Mouse (Mus musculus) ZHBTc4 (cell line): Measurements from ENCODE around the gene Arhgef26.
A peak's percentile ranks its signal among the peaks of the same experiment; 100 is the strongest.

Experiments used
- DNase-seq: peaks from one replicate; pipeline ENCODE4 v3.0.0-alpha.2; 2011; ENCODE audit warnings: low read depth, low spot score

Gene Arhgef26

DNA sequence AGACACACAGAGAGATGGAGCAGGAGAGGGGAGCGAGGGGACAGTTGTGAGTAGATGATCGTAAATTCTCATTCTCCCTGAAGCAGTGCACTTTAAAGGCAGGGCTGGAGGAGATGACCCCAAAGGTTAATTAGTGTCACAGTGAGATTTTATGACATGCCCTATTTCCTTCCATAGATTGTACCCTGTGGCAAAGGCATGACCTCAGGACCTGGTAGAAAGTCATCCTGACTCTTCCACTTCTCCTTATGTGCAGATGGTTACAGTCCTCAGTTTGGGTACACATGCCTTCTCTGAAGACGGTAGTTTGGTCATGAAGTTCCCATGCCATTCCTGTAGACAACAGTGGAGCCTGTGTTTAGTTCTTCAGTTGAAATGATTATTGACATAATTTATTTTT, 42.3 kb downstream of the Arhgef26 start:
- DNase-seq, result no peak

DNA sequence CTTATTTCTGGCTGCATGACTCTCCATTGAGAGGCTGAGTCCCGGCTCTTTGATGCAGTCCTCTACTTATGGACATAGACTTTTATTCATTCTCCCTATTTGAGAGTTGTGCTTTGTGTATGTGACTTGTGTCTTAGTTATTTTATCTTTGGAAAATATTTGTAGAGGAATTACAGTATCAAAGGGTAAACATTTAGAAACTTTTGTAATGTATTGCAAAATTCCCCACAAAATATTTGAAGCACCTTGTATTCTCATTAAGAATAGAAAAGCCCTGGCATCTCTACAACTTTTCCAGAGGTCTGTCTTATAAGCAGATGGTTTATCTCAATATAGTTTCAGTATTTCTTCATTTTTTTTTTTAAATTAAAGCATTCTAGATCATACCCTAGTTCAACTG, 44.7 kb downstream of the Arhgef26 start:
- no peak for DNase-seq

DNA sequence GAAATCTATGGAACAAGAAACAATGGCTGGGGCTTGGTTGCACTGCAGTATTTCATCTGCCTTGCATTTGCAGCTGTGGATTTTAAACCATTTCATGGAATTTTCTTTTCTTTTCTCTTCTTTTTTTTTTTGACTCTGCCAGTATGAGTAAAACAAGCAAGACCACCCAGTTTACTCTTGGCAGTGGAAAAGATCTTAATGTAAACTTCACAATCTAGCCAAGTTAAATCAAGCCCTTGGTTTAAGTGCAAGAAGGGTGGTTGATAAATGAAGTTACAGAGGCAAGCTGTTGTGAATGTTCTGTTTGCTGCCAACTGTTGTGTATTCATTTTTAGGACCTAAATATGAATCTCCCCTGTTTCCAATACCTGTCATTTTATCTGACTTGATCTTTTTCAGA, 54.5 kb downstream of the Arhgef26 start:
- no peak for DNase-seq

DNA sequence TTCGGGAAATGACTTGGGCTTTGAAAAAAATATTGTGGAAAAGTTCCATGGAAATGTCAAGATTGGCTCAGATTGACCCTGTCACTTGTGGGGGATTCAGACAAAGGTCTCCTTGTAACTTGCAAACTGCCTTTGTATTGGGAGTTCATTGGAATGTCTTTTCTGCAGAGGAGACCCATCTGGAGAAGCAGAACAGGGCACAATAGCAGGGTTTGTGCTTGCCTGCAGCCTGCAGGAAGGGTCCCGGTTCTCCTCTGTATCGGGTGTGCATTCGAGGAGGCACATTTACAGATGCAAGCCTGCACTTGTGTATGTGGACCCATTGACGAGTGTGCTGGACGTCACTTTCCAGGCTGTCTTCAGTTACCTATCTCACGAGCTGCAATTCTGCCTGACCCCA, 56.1 kb downstream of the Arhgef26 start:
- DNase-seq, result no peak

DNA sequence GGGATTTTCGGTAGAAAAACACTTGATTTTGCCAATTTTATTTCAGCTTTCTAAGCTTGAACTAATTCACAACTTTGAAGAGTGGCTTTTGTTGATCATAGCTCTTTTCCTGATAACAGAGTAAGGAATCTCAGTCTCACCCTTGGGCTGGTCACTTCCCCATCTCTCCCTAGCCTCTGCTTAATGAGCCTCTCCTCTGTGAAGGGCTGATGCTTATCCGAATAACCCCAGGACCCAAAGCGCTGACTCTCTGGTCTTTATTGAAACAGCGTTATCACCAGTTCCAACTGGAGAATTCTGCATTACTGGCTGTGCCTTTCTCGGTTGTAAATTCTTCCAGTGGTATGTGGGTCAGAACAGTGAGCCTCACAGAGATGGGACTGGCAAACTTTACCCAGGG, 57.2 kb downstream of the Arhgef26 start:
- DNase-seq, result peak; percentile 19

DNA sequence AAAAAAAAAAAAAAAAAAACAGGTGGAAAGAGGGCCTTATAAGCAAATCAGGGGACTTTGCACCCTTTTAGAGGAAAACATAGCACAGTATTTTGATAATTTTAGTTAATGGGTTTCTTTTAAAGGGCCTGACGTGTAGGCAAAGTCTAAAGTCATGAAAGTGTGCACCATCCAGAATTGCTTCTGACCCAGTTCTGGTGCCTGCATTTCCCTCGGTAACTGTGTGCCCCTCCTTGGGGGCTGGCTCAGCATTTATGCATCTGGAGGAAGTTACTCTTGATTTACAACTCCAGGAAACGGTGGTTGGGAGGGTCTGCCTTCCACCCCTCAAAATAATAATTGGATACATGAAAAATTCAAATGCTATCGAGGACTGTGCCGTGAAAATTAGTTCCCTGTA, 58.0 kb downstream of the Arhgef26 start:
- DNase-seq, result no peak

DNA sequence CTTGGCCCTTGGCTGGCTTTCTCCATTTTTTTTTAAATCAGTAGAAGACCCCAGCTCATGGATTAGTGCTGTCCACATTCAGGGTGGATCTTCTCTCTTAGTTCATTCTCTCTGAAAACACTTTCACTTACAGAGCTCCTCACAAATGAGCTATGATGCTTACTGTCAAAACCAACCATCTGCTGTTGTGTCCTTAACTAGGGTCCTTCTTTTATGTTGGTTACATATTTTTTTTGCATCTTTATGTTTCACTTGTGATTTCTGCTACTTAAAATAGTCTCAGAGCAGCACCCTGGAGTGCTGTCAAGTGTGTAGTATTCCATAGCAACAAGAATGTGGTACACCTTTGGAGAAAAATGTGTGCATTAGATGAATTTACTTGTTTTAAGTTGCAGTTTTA, 60.0 kb downstream of the Arhgef26 start:
- DNase-seq, result no peak

DNA sequence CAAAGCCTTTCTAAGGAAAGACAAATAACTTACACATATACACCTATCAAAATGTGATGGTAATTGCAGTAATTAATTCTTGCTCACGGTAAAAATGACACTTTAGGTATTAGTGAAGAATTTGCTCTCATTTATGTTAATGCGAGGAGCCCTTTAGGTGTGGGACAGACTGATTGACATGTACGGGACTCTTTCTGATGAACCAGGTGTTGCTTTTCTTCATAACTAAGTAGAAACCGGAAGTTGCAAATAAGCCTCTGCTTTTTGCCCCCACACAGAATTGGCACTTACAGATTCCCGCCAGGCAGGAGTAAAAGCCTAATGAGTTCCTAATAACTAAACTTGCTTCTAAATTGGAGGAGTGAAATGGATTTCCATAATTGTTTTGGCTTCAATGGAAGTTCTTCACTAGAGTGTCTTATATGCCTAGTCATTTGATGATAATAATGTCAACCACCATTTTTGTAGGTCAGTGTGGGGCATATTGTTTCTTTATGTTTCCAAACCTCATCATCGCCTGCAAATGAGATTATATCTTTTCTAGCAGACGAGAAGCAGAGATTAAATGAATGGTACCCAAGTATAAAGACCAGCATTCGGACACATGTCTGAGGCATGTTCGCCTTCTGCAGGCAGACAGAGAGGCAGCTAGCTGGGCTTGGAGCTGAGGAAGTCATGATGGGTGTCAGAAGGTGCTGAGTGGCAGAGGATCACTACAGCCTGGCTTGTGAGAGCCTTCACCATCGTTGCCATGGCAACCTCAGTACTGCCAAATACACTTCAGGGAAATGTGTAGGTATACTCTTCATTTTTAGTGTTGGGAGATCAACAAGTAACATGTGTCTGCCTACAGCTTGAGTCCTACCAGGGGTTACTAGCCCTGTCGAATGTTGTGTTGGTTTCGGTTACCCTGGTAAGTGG, 61.9 kb downstream of the Arhgef26 start:
- peak; percentile 19 for DNase-seq

DNA sequence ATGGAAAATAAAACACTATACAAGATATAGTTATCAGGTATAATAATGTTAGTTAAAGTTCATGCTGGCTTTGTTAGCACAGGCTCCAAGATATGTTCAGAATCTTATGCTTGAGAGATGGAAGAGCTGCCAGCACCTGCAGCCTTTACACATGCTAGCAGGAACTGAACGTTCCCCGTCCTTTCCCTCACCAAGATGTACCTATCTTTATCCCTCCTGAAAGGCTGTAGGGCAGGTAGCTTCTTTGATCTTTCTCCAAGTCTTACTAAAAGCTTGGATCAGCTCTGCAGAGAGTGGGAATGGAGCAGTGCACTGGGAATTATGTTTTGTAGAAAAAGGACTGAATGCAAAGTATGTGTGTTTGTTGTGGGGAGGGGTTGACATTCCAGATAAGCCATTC, 64.3 kb downstream of the Arhgef26 start:
- DNase-seq, result no peak

DNA sequence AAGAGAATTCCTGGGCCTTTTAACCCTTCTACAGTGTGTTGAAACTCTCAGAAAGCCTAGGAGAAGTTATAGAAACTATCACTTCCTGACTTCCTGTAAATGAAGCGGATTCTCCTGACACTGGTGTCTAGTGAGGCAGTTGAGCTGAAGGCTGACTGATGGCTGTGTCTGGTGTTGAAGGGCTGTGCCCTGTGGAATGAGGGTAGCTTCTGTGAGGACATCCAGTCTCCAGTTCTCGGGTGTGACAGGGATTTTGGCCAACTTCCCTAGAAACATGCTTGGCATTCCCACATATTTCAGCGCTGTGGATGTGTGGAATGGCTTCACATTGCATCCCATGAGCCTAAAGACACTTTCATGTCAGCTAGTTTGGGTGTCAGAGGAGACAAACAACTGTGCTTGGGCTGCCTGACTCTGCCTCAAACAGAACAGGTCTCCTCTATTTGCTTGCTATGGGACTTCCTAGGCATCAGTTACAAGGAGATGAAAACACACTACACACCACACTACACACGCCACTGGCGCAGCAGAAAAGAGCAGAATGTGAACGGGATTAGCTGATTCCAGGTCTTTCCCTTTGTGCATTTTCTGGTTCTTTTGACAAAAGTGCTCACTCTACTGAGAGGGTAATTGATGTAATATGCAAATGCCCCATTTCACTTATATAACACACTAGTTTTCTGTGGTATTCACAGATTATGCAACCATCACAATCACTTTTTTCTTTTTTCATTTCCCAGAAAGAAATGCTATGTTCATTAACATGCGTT, 66.5 kb downstream of the Arhgef26 start:
- DNase-seq, result no peak

DNA sequence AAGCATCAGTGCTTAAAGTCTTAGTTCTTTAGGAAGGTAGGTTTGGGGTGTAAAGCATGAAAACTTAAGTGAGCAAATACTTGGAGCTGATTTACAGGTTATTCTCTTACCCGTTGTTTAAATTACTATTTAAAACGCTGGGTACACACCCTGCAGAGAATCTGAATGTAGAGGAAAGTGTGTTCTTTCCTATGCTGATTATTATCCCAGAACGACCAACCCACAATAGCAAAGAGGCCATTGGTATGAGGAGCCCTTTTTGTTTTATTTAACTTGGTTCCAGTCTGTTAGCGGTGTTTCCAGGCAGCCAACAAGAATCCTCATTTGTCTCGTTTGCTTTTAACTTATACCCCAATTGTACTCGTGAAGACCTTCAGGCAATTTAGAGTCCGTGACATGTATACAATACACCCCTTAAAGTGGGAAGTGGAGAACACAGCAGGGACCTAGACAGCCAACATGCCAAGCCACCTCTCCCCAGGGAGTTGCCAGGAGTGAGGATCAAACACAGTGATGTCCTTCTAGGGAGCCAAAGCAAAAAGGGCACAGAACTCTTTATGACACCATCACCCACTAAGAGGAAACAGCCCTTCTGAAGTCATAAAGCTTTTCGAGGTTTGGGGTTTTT, 71.5 kb downstream of the Arhgef26 start:
- no peak for DNase-seq

DNA sequence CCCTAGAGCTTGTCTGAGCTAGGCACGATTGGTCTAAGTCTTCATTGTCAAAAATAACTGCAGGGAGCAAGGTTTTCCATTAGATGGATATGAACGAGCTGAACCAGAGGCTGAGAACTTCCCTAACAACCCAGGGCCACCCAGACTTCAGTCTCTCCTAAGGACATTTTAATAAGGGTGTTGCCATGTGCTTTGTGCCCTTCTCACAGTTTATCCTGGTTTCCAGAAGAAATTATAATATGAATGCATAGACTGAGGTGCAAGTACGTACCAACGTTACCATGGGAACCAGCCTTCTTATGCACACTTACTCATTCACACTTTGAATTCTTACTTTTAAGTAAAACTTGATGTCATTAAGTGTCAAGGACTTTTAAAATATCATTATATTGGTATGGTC, 72.3 kb downstream of the Arhgef26 start:
- DNase-seq, result no peak

DNA sequence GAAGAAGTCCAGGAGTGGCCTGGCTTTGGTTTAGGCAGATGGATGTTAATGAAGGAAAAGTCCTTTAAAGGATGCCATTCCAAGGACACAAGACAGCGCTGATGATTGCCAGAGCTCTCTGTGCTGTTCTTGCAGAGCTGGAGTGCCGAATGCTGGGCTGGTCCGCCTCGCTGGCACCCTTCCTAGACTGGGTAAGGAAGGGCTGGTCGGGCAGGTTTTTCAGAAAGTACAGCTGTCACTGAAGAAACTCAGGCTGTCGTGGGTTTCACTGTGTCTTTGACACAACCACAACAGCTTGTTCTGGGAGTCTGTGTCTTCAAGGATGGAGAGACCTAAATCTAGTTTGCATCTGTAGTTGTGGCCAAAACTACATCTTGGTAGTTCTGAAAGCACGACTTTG, 74.6 kb downstream of the Arhgef26 start:
- DNase-seq, result no peak

DNA sequence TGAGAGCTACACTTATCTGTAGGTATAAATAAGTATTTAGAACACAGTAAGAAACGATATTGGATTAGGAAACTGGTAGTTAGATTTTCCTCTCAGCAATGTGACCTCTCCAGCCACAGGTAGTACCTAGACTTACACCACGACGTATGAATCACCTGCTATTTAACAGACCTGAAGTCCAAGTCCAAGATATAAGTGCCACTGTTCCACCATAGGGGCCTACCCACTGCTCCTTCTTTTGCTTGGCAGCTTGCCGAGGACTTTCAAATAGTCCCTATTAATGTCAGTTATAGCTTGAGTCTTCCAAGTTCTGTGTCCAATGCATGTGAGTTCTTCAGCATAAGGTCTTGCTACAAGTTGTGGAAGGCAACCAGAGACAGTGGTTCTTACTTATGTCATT, 76.8 kb downstream of the Arhgef26 start:
- DNase-seq, result no peak

DNA sequence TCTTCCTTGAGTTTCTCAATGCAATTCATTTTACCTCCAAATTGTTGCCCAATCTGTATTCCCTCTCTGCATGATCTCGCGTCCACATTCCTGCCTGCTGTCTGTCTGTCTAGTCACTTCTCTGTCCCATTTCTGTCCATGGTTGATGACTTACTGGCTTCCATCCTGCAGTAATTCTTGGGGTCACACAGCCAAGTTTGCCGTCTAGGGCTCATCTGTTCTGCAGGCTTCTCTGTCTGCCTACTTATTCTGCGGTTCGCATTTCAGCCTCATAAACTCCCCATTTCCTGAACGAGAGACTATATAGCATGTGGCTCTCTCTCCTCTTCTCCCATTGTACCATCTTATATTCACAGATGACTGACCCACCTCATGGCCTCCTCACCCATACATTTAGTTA, 79.3 kb downstream of the Arhgef26 start:
- DNase-seq, result no peak

DNA sequence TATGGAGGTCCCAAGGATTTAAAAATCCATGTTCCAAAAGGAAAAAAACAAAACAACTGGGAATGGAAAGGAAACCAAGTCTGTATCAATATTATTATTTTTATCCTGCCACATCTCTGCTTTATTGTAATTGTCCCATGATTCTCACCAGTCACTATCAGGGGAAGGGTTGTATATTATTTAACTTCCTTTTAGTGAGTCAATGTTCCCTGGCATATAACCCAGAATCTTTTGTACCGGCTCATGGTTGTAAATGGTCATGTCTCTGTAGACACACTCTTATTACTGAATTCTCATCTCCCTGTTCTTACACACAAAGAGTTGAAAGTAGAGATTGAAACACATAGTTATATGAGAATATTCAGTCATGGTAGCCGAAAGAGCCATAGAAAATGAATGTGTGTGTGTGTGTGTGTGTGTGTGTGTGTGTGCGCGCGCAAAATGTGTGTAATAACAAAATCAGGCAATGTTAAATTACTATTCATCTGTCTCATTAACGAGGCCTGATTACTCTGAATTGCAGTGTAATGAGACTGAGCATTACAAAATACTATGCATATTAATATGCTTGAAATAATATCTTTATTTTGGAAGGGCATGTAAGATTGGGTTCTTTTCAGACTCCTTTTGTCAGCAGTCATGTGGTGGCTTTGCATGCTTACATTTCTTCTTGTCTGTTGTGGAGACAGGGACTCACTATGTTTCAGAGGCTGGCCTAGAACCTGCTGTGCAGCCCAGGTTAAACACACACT, 80.4 kb downstream of the Arhgef26 start:
- no peak for DNase-seq

DNA sequence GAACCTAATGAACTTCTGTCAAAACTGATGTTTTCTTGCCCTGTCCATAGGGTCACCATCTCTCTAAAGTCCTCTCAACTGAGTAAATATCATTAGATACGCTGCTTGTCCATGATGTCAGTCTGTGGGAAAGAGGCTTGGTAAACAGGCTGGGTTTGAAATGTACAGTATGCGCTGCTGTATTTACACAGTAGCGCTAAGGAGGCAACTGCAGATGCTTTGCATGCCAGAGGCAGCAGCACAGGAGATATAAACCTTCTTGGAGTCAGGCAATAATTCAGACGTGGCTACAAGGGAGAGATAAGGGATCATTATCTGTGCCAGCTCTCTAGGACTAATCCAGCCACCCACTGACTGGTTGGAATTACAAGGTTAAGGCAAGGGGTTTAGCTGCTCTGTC, 95.5 kb downstream of the Arhgef26 start:
- no peak for DNase-seq

DNA sequence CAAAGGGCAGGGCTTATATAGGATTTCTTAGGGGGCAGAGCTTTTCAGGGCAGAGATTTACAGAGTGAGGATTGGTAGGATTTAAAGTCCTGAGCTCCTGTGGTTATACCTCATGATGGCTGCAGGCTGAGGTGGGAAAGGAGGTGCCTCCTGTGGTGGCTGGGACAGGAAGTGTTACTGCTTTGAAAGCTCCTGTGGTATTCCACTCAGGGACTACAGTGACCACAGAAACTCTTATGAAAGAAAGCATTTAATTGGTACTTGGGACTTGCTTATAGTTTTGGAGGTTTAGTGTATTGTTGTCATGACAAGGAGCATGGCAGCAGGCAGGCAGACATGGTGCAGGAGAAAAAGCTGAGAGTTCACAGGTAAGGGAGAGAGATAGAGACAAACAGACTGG, 97.8 kb downstream of the Arhgef26 start:
- DNase-seq, result no peak

DNA sequence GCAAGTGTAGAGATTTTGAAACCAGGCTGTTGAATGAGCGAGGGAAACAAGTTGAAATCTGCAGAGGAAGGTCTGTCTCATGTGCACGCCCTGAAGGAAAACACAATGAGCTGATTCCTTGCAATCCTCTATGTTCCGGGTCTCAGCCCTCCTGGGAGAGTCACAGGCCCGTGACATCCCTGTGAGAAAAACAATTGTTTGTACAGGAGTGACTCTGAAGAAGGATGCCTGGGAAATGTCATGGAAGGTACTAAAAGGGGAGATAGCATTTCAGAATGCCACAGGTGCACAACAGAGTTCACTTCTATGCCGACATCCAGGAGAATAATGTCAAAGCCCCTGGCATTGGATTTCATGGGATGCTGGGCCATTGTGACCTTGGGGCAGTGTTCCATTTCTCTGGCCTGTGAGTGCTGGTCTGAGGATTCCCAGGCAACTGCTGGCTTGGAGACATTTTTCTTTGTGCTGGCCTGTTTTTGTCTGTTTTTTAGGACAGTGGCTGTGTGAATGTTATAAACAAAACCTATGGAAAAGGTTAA, 102.4 kb downstream of the Arhgef26 start:
- no peak for DNase-seq

DNA sequence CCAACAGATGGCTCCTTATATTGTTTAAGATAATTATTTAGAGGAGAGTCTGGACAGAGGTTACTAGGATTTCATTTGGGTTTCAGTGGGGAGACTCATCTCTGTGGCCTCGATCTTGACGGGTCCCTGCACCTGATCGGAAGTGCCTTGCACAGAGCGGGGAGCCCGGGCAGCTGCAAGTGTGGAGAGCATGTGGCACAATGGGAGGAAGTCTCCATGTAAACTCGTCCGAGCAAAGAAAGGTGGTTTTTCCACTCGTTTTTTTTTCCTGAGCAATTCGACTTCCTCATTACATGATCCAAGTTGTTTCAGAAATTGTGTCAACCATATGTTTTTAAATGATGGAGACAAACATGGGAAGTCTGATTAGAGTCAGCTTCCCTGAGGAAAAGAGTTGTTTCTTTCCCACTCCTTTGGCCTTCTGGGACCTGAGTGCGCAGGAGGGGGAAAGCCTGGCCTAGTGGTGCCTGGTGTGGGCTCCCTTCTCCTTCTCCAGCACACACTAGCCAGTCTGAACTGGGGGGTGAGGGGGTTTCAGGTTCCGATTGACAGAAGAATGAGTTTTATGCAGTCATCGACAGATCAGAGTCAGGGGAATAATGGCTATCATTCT, 105.5 kb downstream of the Arhgef26 start:
- no peak for DNase-seq

DNA sequence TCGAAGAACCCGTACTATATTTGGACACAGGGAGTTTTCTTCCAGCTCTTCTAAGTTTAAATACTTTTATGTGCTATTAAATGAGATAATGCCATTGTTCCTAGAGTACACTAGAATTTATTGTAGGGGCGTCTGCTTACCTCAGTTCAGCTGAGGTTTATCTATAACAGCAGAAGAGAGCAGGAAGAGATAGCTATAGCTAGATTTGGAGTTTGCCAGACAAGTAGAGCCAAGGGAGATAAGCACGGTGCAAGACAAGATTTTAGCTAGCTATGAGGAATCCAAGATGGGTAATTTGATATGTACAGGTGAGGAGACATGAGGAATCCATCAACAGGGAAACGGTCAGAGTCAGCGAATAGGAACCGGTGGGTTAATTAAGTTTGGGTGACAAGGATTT, 108.1 kb downstream of the Arhgef26 start:
- DNase-seq, result no peak
